Mouse (Mus musculus) MEL (cell line): Measurements from ENCODE around the gene Ergic2. TPM values are rescaled to one million over a fixed set of nuclear protein-coding genes. Genes with fewer than 3 reads are reported as not detected.

ENCODE experiments used
- DNase-seq: peaks from one replicate; pipeline ENCODE4 v3.0.0; 2011; ENCODE audit warnings: low read depth, low spot score
- H3K27ac ChIP-seq: 2 replicates; pipeline ENCODE4 v1.5.1; 2012; ENCODE audit warnings: low read depth, mild to moderate bottlenecking, control low read depth, low read length, moderate library complexity; ENCODE audit not compliant: control insufficient read depth
- H3K27me3 ChIP-seq, 2 experiments: fragments of 150-350 bp in 1 of 2; sonication (generic) in 1 of 2; 2 replicates each; pipeline ENCODE4 v1.6.1; 2012; ENCODE audit warnings: low read length in 2 of 2, mild to moderate bottlenecking in 2 of 2, improper control_type of control experiment in 1 of 2, moderate library complexity in 1 of 2; ENCODE audit not compliant: insufficient read depth in 2 of 2, control insufficient read depth in 1 of 2
- H3K36me3 ChIP-seq, 2 experiments: 2 replicates each; pipeline ENCODE4 v1.6.1; 2012 to 2014; ENCODE audit warnings: low read length in 2 of 2, improper control_type of control experiment in 1 of 2, inconsistent platforms in 1 of 2, mild to moderate bottlenecking in 1 of 2; ENCODE audit not compliant: insufficient read depth in 2 of 2, control insufficient read depth in 1 of 2
- H3K4me1 ChIP-seq, 2 experiments: fragments of 150-350 bp in 1 of 2; sonication (generic) in 1 of 2; 2 replicates each; pipeline ENCODE4 v1.6.1; 2012; ENCODE audit warnings: low read length in 2 of 2, improper control_type of control experiment in 1 of 2, mild to moderate bottlenecking in 1 of 2; ENCODE audit not compliant: insufficient read depth in 2 of 2, control insufficient read depth in 1 of 2
- H3K4me3 ChIP-seq, 2 experiments: fragments of 150-350 bp in 1 of 2; sonication (generic) in 1 of 2; 2 replicates each; pipeline ENCODE4 v1.5.1; 2012; ENCODE audit warnings: low read depth in 2 of 2, low read length in 2 of 2, mild to moderate bottlenecking in 2 of 2, moderate library complexity in 2 of 2, control low read depth in 1 of 2, improper control_type of control experiment in 1 of 2; ENCODE audit not compliant: control insufficient read depth in 1 of 2, insufficient read depth in 1 of 2
- H3K79me2 ChIP-seq: 2 replicates; pipeline ENCODE4 v1.6.1; 2012; ENCODE audit warnings: mild to moderate bottlenecking, low read length, moderate library complexity; ENCODE audit not compliant: control insufficient read depth, poor library complexity, insufficient read depth
- H3K9ac ChIP-seq: 2 replicates; pipeline ENCODE4 v1.6.1; 2012; ENCODE audit warnings: low read depth, mild to moderate bottlenecking, control low read depth, low read length, moderate library complexity; ENCODE audit not compliant: control insufficient read depth, poor library complexity, severe bottlenecking
- H3K9me3 ChIP-seq: fragments of 150-350 bp; sonication (generic); replicated peaks from 2 replicates; pipeline ENCODE4 v1.6.1; 2012; ENCODE audit warnings: mild to moderate bottlenecking, low read length, improper control_type of control experiment, moderate library complexity; ENCODE audit not compliant: insufficient read depth
- BHLHE40 ChIP-seq: IDR thresholded peaks from 2 replicates; pipeline ENCODE4 v1.6.1; 2012; ENCODE audit warnings: low read depth, mild to moderate bottlenecking, inconsistent platforms, low read length, improper control_type of control experiment, borderline replicate concordance
- CHD1 ChIP-seq: IDR thresholded peaks from 2 replicates; pipeline ENCODE4 v1.6.1; 2012; ENCODE audit warnings: low read depth, mild to moderate bottlenecking, inconsistent platforms, low read length, improper control_type of control experiment
- CTCF ChIP-seq, 3 experiments: IDR thresholded peaks in 2 of 3; conservative IDR thresholded peaks in 1 of 3; 2 replicates each; pipeline ENCODE4 v1.5.1; 2011 to 2012; ENCODE audit warnings: low read length in 3 of 3, low read depth in 2 of 3, mild to moderate bottlenecking in 2 of 3, improper control_type of control experiment in 1 of 3, inconsistent platforms in 1 of 3, mixed read lengths in 1 of 3, moderate library complexity in 1 of 3; ENCODE audit not compliant: control insufficient read depth in 1 of 3, insufficient read depth in 1 of 3, poor library complexity in 1 of 3, severe bottlenecking in 1 of 3
- E2F4 ChIP-seq: IDR thresholded peaks from 2 replicates; pipeline ENCODE4 v1.6.1; 2011; ENCODE audit warnings: low read depth, low read length, improper control_type of control experiment, borderline replicate concordance
- EP300 ChIP-seq, 2 experiments: IDR thresholded peaks; 2 replicates each; pipeline ENCODE4 v1.6.1; 2011; ENCODE audit warnings: improper control_type of control experiment in 2 of 2, low read length in 2 of 2, low read depth in 1 of 2, mild to moderate bottlenecking in 1 of 2
- ETS1 ChIP-seq: IDR thresholded peaks from 2 replicates; pipeline ENCODE4 v1.6.1; 2012; ENCODE audit warnings: low read depth, mild to moderate bottlenecking, inconsistent platforms, low read length, improper control_type of control experiment, moderate library complexity
- GABPA ChIP-seq: IDR thresholded peaks from 2 replicates; pipeline ENCODE4 v1.6.1; 2012; ENCODE audit warnings: low read depth, mild to moderate bottlenecking, inconsistent platforms, low read length, improper control_type of control experiment, moderate library complexity
- HCFC1 ChIP-seq: IDR thresholded peaks from 2 replicates; pipeline ENCODE4 v1.6.1; 2012; ENCODE audit warnings: low read depth, mild to moderate bottlenecking, inconsistent platforms, low read length, improper control_type of control experiment, moderate library complexity
- JUND ChIP-seq: IDR thresholded peaks from 2 replicates; pipeline ENCODE4 v1.6.1; 2011; ENCODE audit warnings: low read depth, mild to moderate bottlenecking, improper control_type of control experiment, low read length
- KAT2A ChIP-seq: conservative IDR thresholded peaks from 2 replicates; pipeline ENCODE4 v1.6.1; 2012; ENCODE audit warnings: low read depth, low read length, improper control_type of control experiment, inconsistent platforms
- MAFK ChIP-seq: IDR thresholded peaks from 2 replicates; pipeline ENCODE4 v1.6.1; 2011; ENCODE audit warnings: low read depth, mild to moderate bottlenecking, low read length, improper control_type of control experiment, borderline replicate concordance
- MAX ChIP-seq: IDR thresholded peaks from 2 replicates; pipeline ENCODE4 v1.6.1; 2011; ENCODE audit warnings: low read length, improper control_type of control experiment
- MEF2A ChIP-seq: IDR thresholded peaks from 2 replicates; pipeline ENCODE4 v1.6.1; 2014; ENCODE audit warnings: low read depth, mild to moderate bottlenecking, inconsistent platforms, low read length, improper control_type of control experiment; ENCODE audit not compliant: poor library complexity, insufficient replicate concordance, severe bottlenecking; ENCODE audit errors: extremely low read depth
- MXI1 ChIP-seq: IDR thresholded peaks from 2 replicates; pipeline ENCODE4 v1.6.1; 2011; ENCODE audit warnings: mild to moderate bottlenecking, low read depth, low read length, improper control_type of control experiment
- MYB ChIP-seq: IDR thresholded peaks from 2 replicates; pipeline ENCODE4 v1.6.1; 2011; ENCODE audit warnings: mild to moderate bottlenecking, low read depth, low read length, improper control_type of control experiment
- MYC ChIP-seq: IDR thresholded peaks from 2 replicates; pipeline ENCODE4 v1.6.1; 2011; ENCODE audit warnings: low read depth, mild to moderate bottlenecking, low read length, improper control_type of control experiment, moderate library complexity
- NELFE ChIP-seq: IDR thresholded peaks from 2 replicates; pipeline ENCODE4 v1.6.1; 2011; ENCODE audit warnings: low read depth, low read length, improper control_type of control experiment
- NRF1 ChIP-seq: IDR thresholded peaks from 2 replicates; pipeline ENCODE4 v1.6.1; 2014; ENCODE audit warnings: low read depth, mild to moderate bottlenecking, inconsistent platforms, low read length, improper control_type of control experiment, moderate library complexity; ENCODE audit not compliant: poor library complexity, insufficient read depth, severe bottlenecking
- POLR2A ChIP-seq, 2 experiments: IDR thresholded peaks; 2 replicates each; pipeline ENCODE4 v1.6.1; 2011 to 2012; ENCODE audit warnings: low read length in 2 of 2, mild to moderate bottlenecking in 2 of 2, control low read depth in 1 of 2, improper control_type of control experiment in 1 of 2, low read depth in 1 of 2, moderate library complexity in 1 of 2; ENCODE audit not compliant: control insufficient read depth in 1 of 2, insufficient read depth in 1 of 2, poor library complexity in 1 of 2
- POLR2AphosphoS2 ChIP-seq: IDR thresholded peaks from 2 replicates; pipeline ENCODE4 v1.6.1; 2011; ENCODE audit warnings: low read length, improper control_type of control experiment
- POLR2AphosphoS5 ChIP-seq: IDR thresholded peaks from 2 replicates; pipeline ENCODE4 v1.6.1; 2012; ENCODE audit warnings: low read depth, borderline replicate concordance, mild to moderate bottlenecking, inconsistent platforms, low read length, moderate library complexity, mixed read lengths
- RAD21 ChIP-seq: IDR thresholded peaks from 2 replicates; pipeline ENCODE4 v1.6.1; 2011; ENCODE audit warnings: mild to moderate bottlenecking, low read depth, low read length, improper control_type of control experiment
- SIN3A ChIP-seq: IDR thresholded peaks from 2 replicates; pipeline ENCODE4 v1.6.1; 2012; ENCODE audit warnings: low read length, improper control_type of control experiment, inconsistent platforms
- TCF12 ChIP-seq: IDR thresholded peaks from 2 replicates; pipeline ENCODE4 v1.6.1; 2014; ENCODE audit warnings: low read depth, mild to moderate bottlenecking, inconsistent platforms, low read length, improper control_type of control experiment, moderate library complexity
- USF2 ChIP-seq, 2 experiments: IDR thresholded peaks; 2 replicates each; pipeline ENCODE4 v1.6.1; 2011 to 2012; ENCODE audit warnings: improper control_type of control experiment in 2 of 2, low read length in 2 of 2, borderline replicate concordance in 1 of 2, inconsistent platforms in 1 of 2, low read depth in 1 of 2, mild to moderate bottlenecking in 1 of 2; ENCODE audit not compliant: insufficient read depth in 1 of 2
- ZMIZ1 ChIP-seq: IDR thresholded peaks from 2 replicates; pipeline ENCODE4 v1.6.1; 2012; ENCODE audit warnings: low read depth, mild to moderate bottlenecking, inconsistent platforms, low read length, improper control_type of control experiment, moderate library complexity
- ZNF384 ChIP-seq: IDR thresholded peaks from 2 replicates; pipeline ENCODE4 v1.6.1; 2012; ENCODE audit warnings: low read depth, mild to moderate bottlenecking, inconsistent platforms, low read length, improper control_type of control experiment
- polyA plus RNA-seq, 2 experiments: library from polyadenylated mRNA; stranded (reverse) in 1 of 2; unstranded in 1 of 2; fragments of >175 nt in 1 of 2; fragments of >200 nt in 1 of 2; gene quantifications; 2 replicates each; pipeline versions ENCODE4 v1.2.1 to v1.2.4; 2012; ENCODE audit warnings: low replicate concordance in 2 of 2, low read depth in 1 of 2; ENCODE audit not compliant: insufficient read length in 2 of 2, insufficient read depth in 1 of 2, missing spikeins in 1 of 2
- total RNA-seq: library from RNA; depleted of rRNA; stranded (reverse); fragments of 300-350 nt; gene quantifications from 2 replicates; pipeline ENCODE4 v1.2.3, GENCODE M21; 2012

Ergic2 gene
- total and polyA plus RNA-seq, 3 experiments: 41.8 to 84.9 TPM; not detected in 1

DNA sequence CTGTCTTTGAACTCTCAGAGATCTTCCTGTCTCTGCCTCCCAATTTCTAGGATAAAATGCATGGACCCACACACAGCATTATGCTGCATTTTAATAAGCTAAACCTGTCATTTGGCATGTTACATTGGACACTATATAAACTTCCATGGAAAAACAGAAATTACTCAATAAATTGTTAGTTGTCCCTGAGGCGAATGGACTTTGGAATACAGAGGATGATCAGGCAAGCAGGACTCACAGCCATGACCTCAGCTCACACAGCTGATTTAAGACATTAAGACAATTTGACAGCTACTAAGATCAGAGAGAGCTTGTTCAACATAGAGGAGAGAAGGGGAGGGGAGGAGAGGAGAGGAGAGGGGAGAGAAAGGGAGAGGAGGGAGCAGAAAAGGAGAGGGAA lies 69.8 kb downstream of the Ergic2 start:
- Histone ChIP-seq H3K4me1 (no peaks in the 10 kb centered on the region), H3K9me3 (no peaks in the 10 kb centered on the region), H3K79me2 (no peaks in the 10 kb centered on the region), H3K27ac (no peak overlapping the region), H3K9ac (no peak overlapping the region), H3K36me3 (no peaks in the 10 kb centered on the region), H3K4me3 (no peak overlapping the region), H3K27me3 (no peaks in the 10 kb centered on the region; a peak in 1 of 4 replicates)
- no peak for TF ChIP-seq GABPA
- TF ChIP-seq MAX: no peak
- no peak for TF ChIP-seq EP300 (IDR thresholded peaks at IDR 0.05; ENCODE audit: low read depth in 1 of 2, low read length in 2 of 2)
- no peak for TF ChIP-seq NRF1
- TF ChIP-seq E2F4: no peak
- no peak for TF ChIP-seq HCFC1
- TF ChIP-seq MEF2A: no peak
- TF ChIP-seq USF2 (IDR thresholded peaks at IDR 0.05; ENCODE audit: borderline replicate concordance in 1 of 2, insufficient read depth in 1 of 2, low read depth in 1 of 2, low read length in 2 of 2): no peak
- TF ChIP-seq TCF12: no peak
- TF ChIP-seq MXI1: no peak
- no peak for TF ChIP-seq SIN3A
- TF ChIP-seq CHD1: no peak
- TF ChIP-seq KAT2A: no peak
- TF ChIP-seq JUND: no peak
- TF ChIP-seq ETS1: no peak
- TF ChIP-seq NELFE: no peak
- TF ChIP-seq ZMIZ1: no peak
- no peak for TF ChIP-seq MYC
- DNase-seq: no peak

DNA sequence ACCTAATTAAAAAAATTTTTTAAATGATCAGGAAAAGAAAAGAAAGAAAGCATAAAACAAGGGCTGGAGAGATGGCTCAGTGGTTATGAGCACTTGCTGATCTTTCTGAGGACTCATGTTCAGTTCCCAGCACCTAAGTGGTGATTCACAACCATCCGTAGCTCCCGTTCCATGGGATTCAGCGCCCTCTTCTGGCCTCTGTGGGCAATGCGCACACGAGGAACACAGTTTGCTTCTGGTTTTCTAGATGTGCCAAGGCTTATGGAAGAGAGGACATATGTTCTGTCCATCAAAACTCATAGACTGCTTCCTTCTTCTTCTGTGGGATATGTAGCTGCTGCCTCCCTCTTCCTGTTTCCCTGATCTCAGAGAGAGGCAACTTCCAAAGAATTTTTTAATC lies 70.3 kb downstream of the Ergic2 start:
- TF ChIP-seq POLR2AphosphoS5 (no peak), RAD21 (peak; percentile 17), BHLHE40 (no peak), HCFC1 (no peak), POLR2A (IDR thresholded peaks at IDR 0.05; ENCODE audit: control insufficient read depth in 1 of 2, insufficient read depth in 1 of 2, low read depth in 1 of 2, low read length in 2 of 2, poor library complexity in 1 of 2) (no peak), ETS1 (no peak), KAT2A (no peak), POLR2AphosphoS2 (no peak), E2F4 (no peak), MAFK (no peak), ZNF384 (no peak), CTCF (IDR thresholded peaks at IDR 0.05 in 2 of 3, conservative IDR thresholded peaks at IDR 0.05 in 1 of 3; ENCODE audit: control insufficient read depth in 1 of 3, insufficient read depth in 1 of 3, low read depth in 2 of 3, low read length in 3 of 3, poor library complexity in 1 of 3, severe bottlenecking in 1 of 3) (peak; percentile 29 to 42 (median 41)), SIN3A (no peak), MYC (no peak), MYB (no peak)
- no peaks in the 10 kb centered on the region for H3K79me2 ChIP-seq
- no peak overlapping the region for H3K27ac ChIP-seq
- no peak overlapping the region for H3K4me3 ChIP-seq
- no peaks in the 10 kb centered on the region for H3K9me3 ChIP-seq
- H3K4me1 ChIP-seq: no peaks in the 10 kb centered on the region
- DNase-seq: no peak
- no peaks in the 10 kb centered on the region for H3K36me3 ChIP-seq
- no peak overlapping the region for H3K9ac ChIP-seq
- H3K27me3 ChIP-seq: no peaks in the 10 kb centered on the region; a peak in 1 of 4 replicates
